Mouse (Mus musculus): ENCODE measurements around the gene Pkdrej.

The Pkdrej gene

DNA sequence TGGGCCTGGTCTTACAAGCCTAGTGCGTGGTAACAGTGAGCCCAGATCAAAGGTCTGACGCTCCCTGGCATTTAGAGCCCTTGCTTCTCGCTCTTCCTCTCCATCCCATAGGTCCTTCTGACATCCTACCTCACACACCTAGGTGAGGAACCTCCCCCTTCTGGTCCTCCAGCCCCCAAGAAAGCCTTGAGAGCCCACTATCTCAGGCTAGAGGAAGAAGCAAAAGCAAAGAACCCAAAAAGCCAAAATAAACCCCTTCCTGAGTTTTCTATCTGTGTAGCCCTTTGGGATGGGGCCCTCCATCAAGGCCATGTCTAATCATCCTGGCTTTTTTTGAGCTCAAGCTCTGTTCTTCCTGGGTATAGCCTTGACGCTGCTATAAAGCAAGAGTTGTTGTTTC is 33.5 kb downstream of the Pkdrej start:
- TF ChIP-seq GATA4 (IDR thresholded peaks at IDR 0.05; ENCODE audit: insufficient replicate concordance, low read length), result no peak

DNA sequence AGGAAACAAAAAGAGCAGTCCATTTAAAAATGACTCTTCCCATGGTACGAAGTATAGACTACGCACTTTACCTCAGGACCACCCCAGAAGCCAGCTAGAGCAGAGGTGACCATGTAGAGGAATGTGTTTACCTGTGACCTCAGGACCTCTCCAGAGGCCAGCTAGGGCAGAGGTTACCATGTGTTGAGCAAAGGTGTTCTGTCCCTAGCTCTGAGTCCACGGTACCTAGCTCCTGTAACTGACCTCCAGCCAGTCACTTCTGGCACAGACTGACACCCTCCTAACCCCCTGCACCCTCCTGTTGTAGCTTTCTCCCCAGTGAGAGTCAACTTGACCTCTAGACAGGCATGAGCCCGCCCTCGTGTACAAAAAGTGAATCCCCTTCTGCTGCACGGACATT is 34.1 kb downstream of the Pkdrej start:
- no peak for TF ChIP-seq GATA4 (IDR thresholded peaks at IDR 0.05; ENCODE audit: insufficient replicate concordance, low read length)

DNA sequence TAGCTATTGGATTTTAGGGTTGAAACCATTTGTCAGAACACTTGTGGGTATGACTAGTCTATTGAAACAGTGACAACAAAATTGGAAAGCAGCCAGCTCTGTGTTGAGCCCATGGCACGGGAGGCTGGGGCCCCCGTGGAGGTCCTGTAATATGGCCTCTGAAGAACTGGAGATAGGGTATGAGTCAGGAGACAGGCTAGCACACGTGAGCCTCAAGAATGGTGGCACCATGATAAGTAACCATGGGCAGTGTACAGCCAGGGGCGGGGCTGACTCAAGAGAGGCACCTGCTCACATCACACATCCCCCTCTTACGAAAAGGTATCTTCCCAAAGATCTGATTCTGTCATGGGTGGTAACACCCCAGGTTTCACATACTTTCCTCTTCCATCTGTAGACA is 34.8 kb downstream of the Pkdrej start:
- no peak for TF ChIP-seq GATA4 (IDR thresholded peaks at IDR 0.05; ENCODE audit: insufficient replicate concordance, low read length)

DNA sequence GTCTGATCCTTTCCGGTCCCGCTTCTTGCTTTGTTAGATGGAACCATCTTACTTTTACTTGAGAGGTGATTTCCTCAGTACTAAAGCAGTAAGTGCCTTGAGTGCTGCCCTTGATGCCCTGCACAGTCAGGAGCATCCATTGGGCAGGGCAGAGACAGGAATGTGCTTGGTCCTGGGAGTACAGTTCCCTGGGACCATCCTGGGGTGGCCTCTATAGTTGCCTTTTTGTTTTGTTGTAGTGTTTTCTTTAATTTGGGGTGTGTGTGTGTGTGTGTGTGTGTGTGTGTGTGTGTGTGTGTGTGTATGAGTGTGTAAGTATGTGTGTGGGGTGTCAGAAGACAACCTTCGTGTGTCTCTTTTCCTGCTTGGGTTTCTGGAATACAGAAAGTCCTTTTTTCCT is 37.2 kb downstream of the Pkdrej start:
- no peak for TF ChIP-seq GATA4 (IDR thresholded peaks at IDR 0.05; ENCODE audit: insufficient replicate concordance, low read length)

DNA sequence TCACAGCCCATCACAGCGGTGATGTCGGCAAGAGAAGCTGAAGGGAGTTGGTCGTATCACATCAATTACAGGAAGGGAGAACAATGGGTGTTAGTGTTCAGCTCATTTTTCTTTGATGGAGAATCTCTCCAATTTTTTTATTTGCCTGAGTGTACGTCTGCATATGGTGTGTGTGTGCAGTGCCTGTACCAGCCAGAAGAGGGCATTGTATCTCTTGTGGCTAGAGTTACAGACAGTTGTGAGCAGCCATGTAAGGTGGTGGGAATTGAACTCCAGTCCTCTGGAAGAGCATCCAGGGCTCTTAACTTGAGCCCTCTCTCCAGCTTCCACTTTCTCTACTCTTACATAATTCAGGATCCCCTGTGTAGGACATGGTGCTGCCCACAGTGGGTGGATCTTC is 38.4 kb downstream of the Pkdrej start:
- TF ChIP-seq GATA4 (IDR thresholded peaks at IDR 0.05; ENCODE audit: insufficient replicate concordance, low read length), result no peak

DNA sequence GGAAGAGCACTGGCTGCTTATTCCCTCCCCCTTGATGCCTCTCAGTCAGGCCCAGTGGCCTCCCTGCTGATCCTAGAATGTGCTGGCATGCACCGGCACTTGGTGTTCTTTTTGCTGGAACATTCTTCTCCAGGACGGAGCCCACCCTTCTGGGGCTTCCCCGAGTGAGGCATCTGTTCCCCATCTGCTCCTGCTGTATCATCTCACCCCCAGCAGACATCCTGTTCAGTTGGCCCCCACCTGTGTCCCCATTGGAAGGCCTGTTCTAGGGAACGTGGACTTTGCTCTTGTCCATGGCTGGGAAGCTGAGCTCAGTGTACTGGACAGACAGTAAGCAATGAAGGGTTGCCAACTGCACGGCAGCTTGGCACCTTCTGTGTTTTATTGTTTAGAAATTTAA is 44.8 kb downstream of the Pkdrej start:
- TF ChIP-seq GATA4 (IDR thresholded peaks at IDR 0.05; ENCODE audit: insufficient replicate concordance, low read length), result no peak

DNA sequence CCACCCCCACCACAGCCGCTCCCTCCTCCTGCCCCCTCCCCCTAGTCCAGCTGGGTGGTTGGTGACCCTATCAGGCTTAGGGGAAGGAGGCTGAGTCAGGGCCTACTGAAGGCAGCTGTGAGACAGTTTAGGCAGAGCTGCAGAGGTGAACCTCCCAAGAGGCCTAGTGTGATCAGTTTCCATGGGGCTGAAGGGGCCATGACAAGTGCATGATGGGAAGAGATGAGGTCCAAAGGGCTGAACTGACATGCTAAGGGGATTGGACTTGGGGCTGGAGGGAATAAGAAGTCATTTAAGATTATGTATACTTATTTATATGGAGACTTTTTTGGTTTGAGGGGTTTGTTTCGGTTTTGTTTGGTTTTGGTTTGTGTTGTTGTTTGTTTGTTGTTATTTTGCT is 45.3 kb downstream of the Pkdrej start:
- TF ChIP-seq GATA4 (IDR thresholded peaks at IDR 0.05; ENCODE audit: insufficient replicate concordance, low read length), result no peak

DNA sequence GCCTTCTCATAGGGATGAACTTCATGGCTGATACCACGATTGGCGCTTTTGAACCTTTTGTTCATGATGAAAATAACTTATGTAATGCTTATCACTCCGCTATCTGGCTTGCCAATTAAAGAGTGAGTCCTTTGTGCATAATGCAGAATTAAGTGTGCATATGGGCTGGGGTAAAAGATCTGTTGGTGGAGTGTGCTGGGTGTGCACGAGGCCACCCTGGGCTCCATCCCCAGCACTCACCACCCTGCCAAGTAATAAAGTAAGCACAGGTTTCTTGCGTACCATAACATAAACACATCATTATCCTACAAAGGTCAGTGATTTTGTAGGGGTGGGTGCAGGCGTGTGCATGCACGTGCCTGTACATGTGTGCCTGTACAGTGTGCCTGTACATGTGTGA is 46.5 kb downstream of the Pkdrej start:
- TF ChIP-seq GATA4 (IDR thresholded peaks at IDR 0.05; ENCODE audit: insufficient replicate concordance, low read length), result no peak

DNA sequence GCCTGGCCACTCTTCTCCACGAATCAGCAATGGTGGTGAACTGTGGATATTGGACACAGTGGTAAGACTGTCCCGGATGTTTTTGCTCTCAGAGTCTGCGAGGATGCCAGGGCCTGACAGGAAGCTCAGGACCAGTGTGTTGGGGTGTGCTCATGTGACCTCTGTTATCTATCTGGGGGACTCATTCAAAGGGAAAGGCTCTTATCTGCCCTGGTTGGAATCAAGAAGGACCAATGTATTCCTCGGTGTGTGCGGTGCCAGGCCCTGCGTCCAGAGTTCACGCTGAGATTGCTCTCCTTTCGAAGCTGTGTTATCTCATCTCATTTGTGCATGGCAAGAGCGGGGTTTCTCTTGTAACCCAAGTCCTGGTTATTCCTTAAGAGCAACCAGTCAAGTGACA is 47.1 kb downstream of the Pkdrej start:
- peak; percentile 100 for TF ChIP-seq GATA4 (IDR thresholded peaks at IDR 0.05; ENCODE audit: insufficient replicate concordance, low read length)

DNA sequence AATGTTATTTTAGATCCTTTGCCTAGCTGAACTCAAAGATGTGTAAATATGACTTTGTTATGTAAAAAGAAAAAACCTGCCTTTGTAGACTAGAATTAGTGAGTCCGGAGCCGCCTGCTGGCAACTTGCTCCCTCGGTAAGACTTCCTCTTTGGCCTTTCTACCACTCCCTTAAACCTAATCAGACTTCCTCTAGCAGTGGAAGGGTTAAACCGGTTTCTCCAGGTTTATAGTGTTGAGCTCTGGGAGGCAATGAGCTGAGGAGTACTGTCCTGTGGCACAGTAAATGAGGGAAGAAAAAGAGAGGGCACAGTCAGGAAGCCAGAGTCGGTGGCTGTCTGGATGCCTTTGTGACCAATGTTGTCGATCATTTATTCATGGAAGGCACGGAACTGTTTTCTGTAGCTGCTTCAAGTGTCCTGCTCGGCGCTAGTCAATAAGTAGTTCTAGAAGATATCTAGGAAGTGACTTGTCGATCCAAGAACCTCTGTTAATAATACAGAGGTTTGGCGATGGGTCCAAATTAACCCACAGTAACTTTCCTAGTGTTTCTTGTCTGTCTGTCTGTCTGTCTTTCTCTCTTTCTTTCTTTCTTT is 49.3 kb downstream of the Pkdrej start:
- no peak for TF ChIP-seq GATA4 (IDR thresholded peaks at IDR 0.05; ENCODE audit: insufficient replicate concordance, low read length)

DNA sequence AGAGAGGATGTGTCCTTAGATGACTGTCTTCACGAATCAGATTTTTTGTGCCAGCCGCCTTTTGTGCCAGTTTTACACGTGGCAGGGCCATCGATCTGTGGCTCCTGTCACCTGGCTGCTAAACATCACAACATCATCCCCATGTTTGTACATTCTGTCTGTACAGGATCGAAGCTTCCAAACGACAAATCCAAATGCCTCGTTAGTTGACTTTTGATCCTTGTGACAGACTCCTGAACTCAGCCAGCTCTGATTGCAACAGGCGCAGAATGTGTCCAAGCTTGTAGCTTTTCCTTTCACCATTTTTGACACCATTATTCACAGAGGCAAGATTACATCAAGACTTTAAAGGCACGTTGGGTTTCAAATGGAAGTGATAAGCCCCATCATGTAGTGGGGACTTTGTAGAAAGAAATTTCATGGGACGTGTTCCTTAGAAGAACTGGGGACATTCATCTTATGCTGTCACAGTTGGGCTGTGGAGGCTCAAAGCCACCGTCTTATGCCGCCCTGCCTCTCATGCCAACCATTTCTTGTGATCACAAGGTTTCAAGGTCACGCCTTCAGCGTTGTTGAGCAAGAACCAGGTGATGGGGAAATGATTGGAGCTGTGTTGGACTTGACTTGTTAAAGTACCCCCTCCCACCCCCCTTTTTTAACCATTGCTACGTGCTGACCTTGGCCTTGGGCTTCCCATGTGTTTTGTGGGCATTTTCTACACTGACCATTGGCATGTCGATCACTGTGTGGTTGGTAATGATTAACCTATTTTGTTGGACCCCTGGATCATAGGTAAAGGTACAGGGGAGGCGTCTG is 50.0 kb downstream of the Pkdrej start:
- no peak for TF ChIP-seq GATA4 (IDR thresholded peaks at IDR 0.05; ENCODE audit: insufficient replicate concordance, low read length)

DNA sequence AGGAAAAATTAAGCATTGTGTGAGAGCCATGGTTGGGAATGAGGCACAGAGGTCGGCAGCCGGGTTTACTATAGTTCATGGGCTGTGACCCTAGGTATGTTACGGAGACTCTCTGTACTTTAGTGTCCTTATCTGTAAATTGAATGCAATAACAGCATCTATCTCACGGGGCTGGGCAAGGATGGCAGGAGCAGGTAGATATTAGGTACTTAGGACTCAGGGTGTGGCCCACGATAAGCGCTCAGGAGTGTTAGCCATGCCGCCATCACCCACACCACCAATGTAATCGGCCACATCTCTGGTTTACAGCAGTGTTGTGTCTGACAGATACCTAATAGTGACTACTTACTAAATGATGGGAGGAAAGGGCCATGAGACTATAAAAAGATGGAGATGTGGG is 52.5 kb downstream of the Pkdrej start:
- peak; percentile 45; the same call in 1 of the 2 replicates for TF ChIP-seq GATA4 (IDR thresholded peaks at IDR 0.05; ENCODE audit: insufficient replicate concordance, low read length)

DNA sequence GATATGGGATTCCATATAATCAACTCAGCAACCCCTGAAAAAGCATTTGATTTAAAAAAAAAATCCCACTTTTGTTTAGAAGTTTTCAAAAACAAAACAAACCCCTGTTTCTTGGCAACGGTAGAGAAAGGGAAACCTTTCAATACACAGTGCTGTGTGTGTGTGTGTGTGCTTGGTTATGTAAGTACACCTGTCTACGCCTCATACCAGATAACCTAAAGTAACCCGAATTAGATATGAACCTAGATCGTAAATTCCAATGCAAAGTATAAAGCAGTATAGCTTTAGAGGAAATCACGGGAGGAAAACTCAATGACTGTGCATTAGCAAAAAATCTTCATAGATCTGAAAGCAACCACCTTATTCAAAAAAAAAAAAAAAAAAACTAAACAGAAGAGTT is 54.9 kb downstream of the Pkdrej start:
- no peak for TF ChIP-seq GATA4 (IDR thresholded peaks at IDR 0.05; ENCODE audit: insufficient replicate concordance, low read length)

DNA sequence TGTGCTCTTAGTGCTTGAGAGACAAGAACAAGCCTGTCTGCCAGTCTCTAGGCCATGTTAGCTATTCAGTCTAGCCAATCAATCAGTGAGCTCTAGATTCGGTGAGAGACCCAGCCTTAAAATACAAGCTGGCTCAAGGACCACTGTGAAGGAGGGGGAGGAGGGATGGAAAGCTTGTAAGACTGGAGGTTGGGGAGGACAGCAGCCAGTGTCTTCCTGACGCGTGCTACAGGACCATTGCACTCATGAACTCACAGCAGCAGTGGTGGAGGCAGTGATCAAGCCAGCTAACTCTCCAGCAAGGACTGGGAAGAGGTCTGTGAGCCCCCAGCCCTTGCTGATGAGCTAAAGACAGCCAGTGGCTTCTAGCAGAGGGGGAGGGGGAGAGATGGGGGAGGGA is 56.5 kb downstream of the Pkdrej start:
- TF ChIP-seq GATA4 (IDR thresholded peaks at IDR 0.05; ENCODE audit: insufficient replicate concordance, low read length), result no peak

Data from liver, adult (tissue).